Mouse (Mus musculus) erythroblast, adult 5-6 weeks (primary cell): Measurements from ENCODE around the gene St8sia1. TPM values are rescaled to one million over a fixed set of nuclear protein-coding genes. Genes with fewer than 3 reads are reported as not detected.
"Not testable (repeated sequence)": the region's sequence is repeated elsewhere in the genome, so short reads cannot be mapped to it uniquely, and the experiment has no call there.

Experiments
- ATAC-seq: replicated peaks from 2 replicates; pipeline ENCODE4 v1.8.0; 2016; ENCODE audit warnings: moderate number of reproducible peaks, mild to moderate bottlenecking, moderate TSS enrichment, inconsistent platforms; ENCODE audit not compliant: poor library complexity, low FRiP score, severe bottlenecking
- total RNA-seq, 2 experiments: library from RNA; stranded (forward) in 1 of 2; stranded (reverse) in 1 of 2; fragments of 150-400 nt in 1 of 2; fragments of 200-764, 138-1000 nt in 1 of 2; gene quantifications; 2 replicates each; pipeline versions ENCODE4 v1.2.3 to v1.2.4; 2015 to 2017; ENCODE audit warnings: low replicate concordance in 2 of 2

Gene St8sia1
- total RNA-seq, 2 experiments from 2014 or later, result not detected

DNA sequence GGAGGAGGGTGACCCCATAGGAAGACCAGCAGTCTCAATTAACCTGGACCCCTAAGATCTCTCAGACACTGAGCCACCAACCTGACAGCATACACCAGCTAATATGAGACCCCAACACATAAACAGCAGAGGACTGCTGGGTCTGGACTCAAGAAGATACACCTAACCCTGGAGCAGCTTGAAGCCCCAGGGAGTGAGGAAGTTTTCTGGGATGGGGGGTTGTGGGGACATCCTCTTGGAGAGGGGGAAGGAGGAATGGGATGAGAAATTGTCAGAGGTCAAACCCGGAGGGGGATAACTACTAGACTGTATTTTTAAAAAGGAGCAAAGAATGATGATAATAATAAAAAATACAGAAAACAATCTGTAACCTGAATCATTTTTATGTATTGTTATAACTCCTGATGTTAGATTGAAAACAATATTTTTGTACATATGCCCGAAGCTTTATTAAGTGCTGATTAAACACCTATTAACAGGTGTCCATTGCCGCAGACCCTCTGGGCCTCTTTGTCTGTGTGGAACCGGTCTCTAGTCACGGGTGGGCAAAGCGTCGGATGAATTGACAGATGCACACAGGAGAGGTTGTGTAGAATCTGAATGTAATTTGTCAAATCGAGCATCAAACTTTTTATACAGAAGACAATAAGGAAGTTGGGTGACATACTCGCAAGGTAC is 21.4 kb upstream of the St8sia1 start:
- ATAC-seq, result not testable (repeated sequence)

DNA sequence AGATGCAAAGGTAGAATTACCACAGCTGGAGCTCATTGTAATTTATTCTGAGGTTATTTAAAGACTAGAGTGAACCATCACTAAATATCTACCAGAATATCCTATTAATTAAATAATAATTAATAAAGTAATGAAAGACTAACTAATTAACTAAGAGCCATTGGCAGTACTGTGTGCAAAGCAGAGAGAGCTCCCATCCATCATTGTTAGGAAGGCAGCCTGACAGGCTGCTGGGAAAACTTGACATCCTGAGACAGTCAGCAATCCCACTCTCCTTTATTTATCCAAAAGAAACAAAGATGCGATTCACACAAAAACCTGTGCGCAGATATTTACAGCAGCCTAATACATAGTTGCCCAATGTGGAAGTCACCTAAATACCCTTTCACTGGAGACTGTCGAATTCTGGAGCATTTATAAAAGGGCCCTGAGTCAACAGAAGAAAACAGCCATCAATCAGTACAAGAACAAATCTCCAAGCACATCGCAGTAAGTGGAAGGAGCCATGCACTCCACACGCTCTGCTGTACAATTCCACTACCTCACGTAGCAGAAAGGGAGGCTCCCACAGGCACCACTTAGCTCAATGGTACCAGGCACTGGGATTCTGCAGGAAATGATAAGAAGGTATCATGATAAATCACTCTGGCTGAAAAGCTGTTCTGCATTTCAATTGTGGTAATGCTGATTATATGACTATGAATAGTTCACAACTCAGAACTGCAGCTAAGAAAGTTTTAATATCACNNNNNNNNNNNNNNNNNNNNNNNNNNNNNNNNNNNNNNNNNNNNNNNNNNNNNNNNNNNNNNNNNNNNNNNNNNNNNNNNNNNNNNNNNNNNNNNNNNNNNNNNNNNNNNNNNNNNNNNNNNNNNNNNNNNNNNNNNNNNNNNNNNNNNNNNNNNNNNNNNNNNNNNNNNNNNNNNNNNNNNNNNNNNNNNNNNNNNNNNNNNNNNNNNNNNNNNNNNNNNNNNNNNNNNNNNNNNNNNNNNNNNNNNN is 15.7 kb upstream of the St8sia1 start:
- no peak for ATAC-seq

DNA sequence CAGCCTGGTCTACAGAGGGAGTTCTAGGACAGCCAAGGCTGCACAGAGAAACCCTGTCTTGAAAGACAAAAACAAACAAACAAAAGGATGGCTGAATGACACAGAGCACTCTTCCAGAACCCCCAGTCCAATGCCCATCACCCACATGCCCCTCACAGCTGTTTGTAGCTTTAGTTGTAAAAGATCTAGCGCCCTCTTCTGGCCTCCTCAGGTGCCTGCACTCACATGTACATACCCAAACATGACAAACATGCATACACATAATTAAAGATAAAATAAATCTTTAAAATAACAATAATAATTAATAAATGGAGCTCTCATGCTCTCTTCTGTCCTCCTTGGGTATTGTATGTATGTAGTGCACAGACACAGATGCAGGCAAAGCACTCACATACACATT is 13.0 kb upstream of the St8sia1 start:
- ATAC-seq, result no peak

DNA sequence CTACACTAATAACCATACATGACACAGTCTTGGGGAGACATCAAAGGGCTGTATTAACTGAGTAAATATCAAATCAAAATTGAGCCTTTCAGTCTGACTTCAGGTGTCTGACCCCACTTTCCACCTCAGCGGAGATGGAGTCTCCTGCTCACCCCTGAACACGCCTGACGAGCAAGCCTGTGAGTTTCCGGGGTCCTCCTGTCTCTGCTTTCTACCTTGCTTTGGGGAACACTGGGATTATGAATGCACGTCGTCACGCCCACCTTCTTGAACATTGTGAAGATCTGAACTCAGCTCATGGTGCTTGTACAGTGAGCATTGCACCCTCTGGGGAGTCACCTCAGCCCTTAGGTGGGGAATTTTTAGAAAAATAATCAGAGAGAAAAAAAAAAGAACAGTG is 9.0 kb upstream of the St8sia1 start:
- no peak for ATAC-seq

DNA sequence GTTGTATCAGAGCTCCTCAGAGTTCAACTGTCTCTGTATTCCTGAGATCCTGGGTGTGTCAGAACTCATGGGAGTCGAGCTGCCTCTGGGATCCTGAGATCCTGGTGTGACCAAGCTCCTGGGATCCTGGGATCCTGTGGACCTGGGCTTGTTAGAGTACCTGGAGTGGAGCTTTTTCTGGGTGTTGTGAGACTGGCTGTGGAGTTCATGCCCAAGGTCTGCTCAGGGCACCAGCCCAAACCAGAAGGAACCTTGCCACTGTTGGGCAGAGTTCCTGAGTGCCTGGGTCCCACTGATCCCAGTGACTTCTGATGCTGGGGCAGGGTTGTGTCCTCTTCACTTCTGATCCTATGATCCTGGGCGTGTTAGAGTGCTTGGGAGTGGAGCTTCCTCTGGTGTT is 8.0 kb upstream of the St8sia1 start:
- ATAC-seq, result no peak

DNA sequence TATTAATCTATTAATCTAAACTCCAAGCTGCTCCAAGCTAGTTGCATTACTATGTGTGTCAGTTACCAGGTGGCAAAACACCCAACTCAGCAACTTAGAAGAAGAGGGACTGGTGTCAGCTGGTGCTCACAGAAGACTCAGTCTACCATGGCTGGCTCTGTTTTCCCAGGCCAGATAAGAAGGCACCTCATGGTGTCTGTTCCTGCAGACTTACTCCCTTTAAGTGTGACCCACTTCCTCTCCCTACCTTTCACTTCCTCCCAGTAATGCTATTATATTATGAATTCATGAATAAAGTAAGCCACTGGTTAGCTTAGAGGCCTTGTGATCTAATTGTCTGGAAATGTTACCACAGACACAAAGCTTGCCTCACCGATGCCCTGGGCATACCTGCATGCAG is 3.2 kb upstream of the St8sia1 start:
- ATAC-seq, result no peak

DNA sequence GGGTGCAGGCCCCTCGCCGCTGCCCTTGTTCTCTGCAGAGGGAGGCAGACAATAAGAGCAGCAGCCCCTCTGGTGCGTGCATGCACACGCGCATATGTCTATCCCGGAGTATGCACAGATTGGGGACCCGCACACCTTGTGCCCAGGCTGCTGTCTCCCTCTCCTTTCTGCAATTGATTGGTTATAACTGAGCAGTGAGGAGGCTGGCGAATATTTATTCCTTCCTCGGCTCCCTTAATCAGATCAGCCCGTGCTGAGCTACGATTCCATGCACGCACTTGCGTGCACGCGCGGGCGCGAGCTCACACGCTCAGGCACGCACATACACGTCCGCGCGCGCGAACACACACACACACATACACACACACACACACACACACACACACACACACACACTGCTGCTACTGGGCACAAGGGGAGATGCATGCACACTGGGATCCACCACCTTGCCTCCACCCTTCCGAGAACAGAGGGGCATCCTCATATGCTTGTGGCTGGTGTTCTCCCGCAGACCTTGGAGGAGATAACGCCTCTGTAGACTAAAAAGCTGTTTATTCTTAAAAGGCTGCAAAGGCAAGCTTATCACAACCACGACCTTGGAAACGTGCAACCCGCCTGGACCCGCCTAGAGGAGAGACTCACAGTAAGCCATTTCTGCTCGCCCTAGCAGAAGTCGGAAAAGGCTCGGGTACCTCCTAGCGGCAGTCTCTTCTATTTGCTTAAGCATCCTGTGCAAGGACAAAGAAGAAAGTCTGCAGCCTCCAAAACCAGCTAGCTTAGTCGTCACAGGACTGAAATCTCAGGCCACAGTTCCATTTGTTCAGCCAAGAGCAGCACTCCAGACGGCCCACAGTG is 506 bp upstream of the St8sia1 start:
- no peak for ATAC-seq

DNA sequence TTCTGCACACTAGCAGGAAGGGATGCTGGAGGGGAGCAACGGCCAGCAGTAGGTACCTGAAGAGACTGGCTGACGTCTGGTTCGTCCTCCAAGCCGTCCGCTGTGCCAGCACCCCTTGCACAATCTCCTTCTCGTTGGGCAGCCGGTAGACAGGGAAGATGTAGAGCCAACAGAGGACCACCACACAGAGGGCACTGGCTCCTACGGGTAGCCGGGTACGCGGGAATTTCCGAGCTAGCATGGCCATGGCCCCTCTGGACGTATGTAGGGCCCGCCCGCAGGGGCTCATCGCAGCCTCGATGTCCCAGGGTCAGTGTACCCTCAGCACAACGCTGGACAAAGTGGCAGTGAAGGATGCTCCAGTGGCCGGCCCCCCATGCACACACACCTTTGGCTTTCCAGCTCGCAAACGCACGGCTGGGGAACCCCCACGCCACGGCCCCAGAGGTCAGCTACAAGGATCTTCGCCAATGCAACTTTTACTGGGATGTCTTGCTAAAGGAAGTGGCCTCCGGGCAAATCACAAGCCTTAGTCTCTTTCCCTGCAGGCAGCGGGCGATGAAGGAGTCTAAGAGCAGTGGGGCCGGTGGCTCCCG is 674 bp downstream of the St8sia1 start:
- ATAC-seq, result no peak

DNA sequence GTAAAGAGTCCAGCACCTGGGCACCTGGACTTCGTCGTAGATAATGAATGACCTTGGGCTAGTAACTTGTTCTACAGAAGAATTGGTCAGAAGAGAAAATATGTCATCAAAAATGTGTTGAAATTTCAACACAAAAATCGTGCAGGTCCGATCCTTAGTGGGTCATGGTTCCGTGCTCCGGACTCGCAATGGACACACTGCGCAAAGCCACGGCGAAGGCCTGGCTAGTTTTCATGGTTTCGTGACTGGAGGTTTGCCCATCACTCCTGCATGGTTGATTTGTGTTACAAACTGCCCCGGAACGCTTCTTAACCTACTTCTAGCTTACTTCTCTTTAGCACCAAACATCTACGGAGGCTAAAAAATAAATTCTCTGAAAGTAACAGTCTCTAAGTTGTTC is 1.4 kb downstream of the St8sia1 start:
- no peak for ATAC-seq

DNA sequence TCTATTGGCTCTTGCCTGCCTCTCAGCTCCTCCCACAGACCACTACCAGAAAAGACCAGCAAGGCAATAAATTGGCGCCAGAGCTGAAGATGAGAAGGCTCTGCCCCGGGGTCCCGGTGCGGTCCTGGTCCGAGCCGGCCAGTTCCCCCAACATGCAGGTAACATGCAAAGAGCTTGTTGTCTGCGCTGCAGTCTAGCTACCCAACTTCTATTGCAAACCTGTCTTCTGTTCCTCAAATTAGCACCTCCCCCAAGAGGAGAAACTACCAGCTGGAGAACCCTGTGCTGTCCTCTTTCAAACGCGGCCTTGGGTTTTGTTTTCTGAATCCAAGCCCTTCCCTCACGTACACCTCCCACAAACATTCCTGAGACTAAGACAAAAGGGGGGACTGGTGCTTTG is 1.8 kb downstream of the St8sia1 start:
- no peak for ATAC-seq

DNA sequence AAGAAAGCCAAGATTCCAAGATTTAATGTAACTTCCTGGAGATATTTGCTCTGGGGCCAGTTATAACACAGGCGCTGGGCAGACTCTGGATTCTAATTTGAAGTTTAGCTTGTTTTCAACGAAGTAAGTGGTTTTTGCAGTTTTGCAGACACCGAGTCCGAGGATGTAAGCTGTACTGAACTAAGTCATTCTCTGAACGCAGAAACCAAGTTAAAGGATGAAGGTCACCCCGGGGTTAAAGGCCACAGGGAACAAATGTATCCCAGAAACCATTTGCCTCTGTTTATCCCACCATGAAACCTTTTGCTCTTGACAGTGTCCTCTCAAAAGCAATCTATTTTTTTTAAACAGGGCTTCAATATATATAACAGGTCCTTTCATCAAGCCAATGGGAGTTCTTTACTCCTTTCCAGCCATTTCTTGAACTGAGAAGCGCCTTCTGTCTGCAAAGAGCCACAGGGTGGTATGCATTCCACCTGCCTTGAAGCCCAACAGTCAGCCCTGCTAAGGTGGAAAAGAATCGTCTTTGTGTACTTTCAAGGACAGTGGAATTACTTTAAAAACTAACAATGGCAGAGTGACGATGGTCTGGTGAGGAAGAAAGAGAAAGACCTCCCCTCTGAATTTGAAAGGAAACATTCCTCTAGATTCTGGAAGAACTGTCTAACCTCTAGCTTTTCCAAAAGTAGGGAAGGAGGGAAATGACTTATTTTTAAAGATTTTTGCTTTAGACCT is 2.4 kb downstream of the St8sia1 start:
- ATAC-seq, result no peak

DNA sequence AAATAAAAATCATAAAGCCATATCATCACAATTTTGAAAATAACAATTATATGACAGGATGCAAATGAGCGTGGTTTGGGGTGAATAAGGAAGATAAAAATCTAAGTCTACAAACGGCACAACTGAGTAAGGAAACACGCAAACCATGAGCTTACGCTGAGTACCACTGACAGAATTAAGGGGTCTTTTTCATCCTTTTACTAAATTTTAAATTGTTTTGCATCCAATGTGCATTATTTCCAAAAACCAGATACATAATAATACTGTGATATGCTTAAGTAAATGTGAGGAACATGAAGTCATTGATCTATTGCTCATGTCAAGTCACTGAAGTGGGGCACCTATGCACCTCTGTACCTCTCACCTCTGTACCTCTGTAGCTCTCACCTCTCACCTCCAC is 7.7 kb downstream of the St8sia1 start:
- ATAC-seq, result no peak

DNA sequence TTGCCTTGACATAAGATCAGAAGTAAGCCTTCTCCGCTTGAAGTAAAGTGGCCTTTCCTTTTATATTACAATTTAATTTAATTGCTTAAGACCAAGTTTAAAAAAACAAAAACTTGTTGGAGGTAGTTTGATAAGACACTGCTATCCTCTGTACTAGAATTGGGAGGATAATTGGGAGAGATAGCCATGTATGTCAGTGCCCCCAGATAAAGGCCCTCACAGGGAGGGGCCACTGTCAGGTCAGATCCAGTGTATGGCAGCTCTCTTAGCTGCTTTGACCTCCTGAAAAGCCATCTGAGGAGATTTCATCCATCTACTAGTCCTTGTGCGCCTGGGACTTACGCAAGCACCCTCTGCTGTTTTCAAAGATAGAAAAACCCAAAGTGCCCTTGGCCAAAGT is 9.0 kb downstream of the St8sia1 start:
- ATAC-seq, result no peak

DNA sequence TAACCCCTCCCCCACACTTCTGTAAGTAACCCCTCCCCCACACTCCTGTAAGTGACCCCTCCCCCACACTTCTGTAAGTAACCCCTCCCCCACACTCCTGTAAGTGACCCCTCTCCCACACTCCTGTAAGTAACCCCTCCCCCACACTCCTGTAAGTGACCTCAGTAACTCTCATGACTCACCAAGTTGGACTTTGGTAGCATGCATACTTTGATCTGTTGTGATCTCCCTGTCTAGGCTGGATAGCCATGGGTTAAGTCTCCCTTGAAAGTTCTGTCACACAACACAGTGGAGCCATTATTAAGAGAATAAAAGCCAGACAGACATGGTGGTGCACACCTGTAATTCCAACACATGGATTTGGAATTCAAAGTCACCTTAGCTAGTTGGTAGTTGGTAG is 11.1 kb downstream of the St8sia1 start:
- ATAC-seq, result no peak

DNA sequence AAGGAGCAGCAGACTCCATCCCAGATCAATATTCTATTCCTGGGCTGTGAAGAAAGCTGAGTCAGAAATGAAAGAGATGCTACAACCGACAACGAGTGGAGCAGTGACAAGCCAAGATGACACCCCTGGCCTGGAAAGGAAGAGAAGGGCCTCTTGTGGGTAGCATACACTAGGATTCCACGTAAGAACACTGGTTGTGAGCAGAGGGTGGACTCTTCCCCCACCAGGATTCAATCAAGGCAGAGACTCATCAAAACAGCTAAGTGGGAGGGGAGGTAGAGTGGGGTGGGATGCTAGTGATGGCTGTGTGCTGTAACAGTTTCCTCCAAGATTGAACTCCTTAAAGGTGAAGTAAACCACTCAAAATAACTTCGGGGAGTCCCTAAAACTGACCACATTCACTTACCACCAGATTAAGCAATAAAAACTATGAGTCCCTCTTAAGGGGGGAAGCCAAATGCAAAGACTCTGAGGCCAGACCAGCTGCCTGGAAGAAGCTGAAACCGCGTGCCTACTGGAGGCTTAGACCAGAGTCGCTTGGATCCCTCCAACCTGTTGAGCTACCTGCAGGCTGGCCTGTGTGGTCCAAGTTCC is 11.8 kb downstream of the St8sia1 start:
- no peak for ATAC-seq

DNA sequence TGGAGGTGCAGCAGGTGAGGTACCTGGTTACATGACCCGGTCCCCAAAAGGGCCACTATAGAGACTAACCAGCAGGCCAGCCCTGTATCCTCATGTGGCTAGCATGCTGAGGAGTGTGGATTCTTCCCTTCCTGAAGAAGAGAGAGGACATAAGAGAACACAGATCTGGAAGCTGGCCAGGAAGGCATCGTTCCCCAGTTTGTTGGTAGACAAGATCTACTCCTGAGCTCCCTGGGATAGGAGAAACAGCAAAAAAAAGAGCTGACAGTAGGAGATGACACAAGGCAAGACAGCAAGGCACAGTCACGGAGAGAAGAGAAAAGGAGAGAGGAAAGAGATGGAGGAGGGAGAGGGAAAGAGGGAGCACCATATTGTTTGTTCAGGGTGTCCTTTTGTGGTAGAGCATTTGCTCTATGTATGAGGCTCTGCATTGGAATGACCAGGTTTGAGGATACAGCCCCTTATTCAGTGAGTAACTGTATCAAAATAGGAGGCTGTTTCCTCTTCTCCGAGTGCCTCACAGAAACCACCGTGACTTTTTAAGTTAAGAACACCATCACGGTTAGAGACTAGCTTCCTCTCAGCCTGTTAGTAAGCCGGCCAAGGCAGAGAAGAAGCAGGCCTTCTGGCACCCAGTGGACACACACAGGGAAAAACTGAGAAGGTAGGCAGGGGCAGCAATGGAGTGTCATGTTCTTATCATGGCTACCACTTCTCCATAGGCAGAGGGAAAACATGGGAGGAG is 12.5 kb downstream of the St8sia1 start:
- ATAC-seq, result no peak

DNA sequence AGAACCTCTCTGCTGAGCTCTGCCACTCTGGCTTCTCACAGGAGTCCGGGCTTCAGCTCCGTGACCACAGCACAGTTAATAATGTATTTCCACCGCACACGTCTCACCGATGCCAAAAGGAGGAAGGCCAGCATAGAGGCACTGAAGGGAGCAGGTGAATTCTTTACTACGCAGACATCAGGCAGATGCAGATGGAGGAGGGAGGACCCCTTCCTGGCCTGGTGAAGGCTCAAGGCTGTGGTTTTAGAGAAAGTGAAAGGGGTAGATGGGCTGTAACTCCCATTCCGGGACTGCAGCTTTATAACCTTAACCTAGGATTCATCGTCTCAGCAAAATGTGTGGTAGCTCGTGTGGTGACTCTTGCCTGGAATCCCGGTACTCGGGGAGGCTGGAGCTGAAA is 13.9 kb downstream of the St8sia1 start:
- no peak for ATAC-seq

DNA sequence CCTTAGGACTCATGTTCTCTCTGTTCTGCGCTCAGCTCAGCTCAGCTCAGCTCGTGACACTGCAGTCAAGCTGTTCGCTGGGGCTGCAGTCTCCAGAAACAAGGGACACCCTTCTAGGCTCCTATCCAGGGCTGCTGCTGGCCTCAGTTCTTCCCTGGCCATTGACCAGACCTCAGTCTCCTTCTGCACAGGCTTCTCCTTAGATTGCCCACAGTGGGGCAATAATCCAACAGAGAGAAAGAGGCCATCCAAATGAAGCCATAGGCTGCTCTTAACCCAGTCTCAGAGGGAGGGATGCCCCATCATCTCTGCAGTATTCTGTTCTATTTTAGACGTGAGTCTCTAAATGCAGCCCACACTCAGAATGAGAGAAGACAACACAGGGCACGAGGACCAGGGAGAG is 15.3 kb downstream of the St8sia1 start:
- ATAC-seq, result no peak
